Mouse (Mus musculus) liver, postnatal 0 days (tissue): ENCODE measurements around the gene Ube3c.
"Not testable (repeated sequence)": the region's sequence is repeated elsewhere in the genome, so short reads cannot be mapped to it uniquely, and the experiment has no call there.

Experiments
- CTCF ChIP-seq: sonication (generic); IDR thresholded peaks from 2 replicates; pipeline ENCODE4 v1.5.1; 2016; ENCODE audit warnings: antibody characterized with exemption, low read depth
- EP300 ChIP-seq: IDR thresholded peaks from 2 replicates; pipeline ENCODE4 v1.6.1; 2016; ENCODE audit warnings: antibody characterized with exemption, low read depth, mild to moderate bottlenecking

DNA sequence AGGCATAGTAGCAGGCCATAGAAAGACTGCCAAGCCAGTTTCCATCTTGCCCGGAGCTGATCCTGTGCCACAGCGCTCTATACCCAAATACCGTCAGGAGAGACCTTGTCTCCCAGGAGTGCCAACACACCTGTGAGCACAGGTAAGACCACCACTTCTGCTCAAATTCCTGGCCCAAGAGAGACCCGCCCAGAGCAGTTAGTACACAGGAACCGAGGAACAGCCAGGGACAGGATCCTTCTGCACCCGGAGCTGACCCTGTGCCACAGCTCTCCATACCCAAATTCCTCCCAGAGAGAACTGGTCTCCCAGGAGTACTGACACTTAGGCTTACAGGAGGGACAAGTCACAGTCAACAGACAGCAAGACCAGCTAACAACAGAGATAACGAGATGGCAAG lies 23.1 kb downstream of the Ube3c start:
- not testable (repeated sequence) for TF ChIP-seq CTCF, EP300
